ENCODE assay signal across 8 mouse cellular contexts in genomic region chr3:104599296-104600150, GRCm38 (mm10). TPM values are rescaled to one million over a fixed set of nuclear protein-coding genes. Genes with fewer than 3 reads are reported as not detected.
DNase-seq lines count a peak whose midpoint lies in the region; ATAC-seq lines count a peak whose summit lies in the region.

No protein-coding gene starts in this region.

- ATAC-seq in cerebellum, adult (ENCODE audit: insufficient number of reproducible peaks, low FRiP score, low TSS enrichment), result no peak
- peak; percentile 75 for ATAC-seq in lung, embryonic 16.5 days (ENCODE audit: low read depth)
- ATAC-seq in activated CD4-positive, CD25-positive, alpha-beta regulatory T cell, adult 4 months, result no peak
- ATAC-seq in hindbrain, embryonic 16.5 days, result no peak

- peaks cover 21% of the 10 kb centered on the region for H3K4me1 ChIP-seq in lung, embryonic 16.5 days (replicated peaks; ENCODE audit: control insufficient read depth, insufficient read depth, low read length)
- H3K4me1 ChIP-seq in hindbrain, embryonic 16.5 days (ENCODE audit: control insufficient read depth, insufficient read depth, low read depth, low read length), result no peaks in the 10 kb centered on the region; the same call in 1 of the 2 replicates

- WGBS in lung, embryonic 16.5 days, result 38% methylated on average over 20 of the region's 20 CpGs
- 68% methylated on average over 20 of the region's 20 CpGs for WGBS in hindbrain, embryonic 16.5 days

- peak; percentile 24 for DNase-seq in cerebellum, adult 11-12 months
- peak; percentile 75 to 85 for DNase-seq in heart, adult 9 months (ENCODE audit: low spot score in 2 of 2)
- peak; percentile 73 to 83 for DNase-seq in kidney, adult 8-10 months
- no peak for DNase-seq in left cerebral cortex, adult 9 months (ENCODE audit: low spot score in 2 of 2)

- no peaks in the 10 kb centered on the region for H3K9me3 ChIP-seq in lung, embryonic 16.5 days (ENCODE audit: control insufficient read depth, low read length)
- H3K9me3 ChIP-seq in hindbrain, embryonic 16.5 days (ENCODE audit: control insufficient read depth, low read length), result no peaks in the 10 kb centered on the region

- no peaks in the 10 kb centered on the region for H3K27me3 ChIP-seq in lung, embryonic 16.5 days (ENCODE audit: control insufficient read depth, insufficient read depth, low read depth, low read length)
- no peaks in the 10 kb centered on the region for H3K27me3 ChIP-seq in hindbrain, embryonic 16.5 days (replicated peaks; ENCODE audit: control insufficient read depth, insufficient read depth, low read length)

- H3K4me3 ChIP-seq in lung, embryonic 16.5 days (ENCODE audit: low read length), result no peak overlapping the region
- no peak overlapping the region for H3K4me3 ChIP-seq in hindbrain, embryonic 16.5 days (ENCODE audit: low read length)

- H3K9ac ChIP-seq in lung, embryonic 16.5 days (ENCODE audit: low read length), result no peak overlapping the region; the same call in 1 of the 2 replicates
- H3K9ac ChIP-seq in hindbrain, embryonic 16.5 days (ENCODE audit: low read depth, low read length), result no peak overlapping the region

- peak overlapping the region; percentile 58 for H3K27ac ChIP-seq in lung, embryonic 16.5 days (ENCODE audit: low read length)
- no peak overlapping the region for H3K27ac ChIP-seq in hindbrain, embryonic 16.5 days (ENCODE audit: low read depth, low read length)

- H3K4me2 ChIP-seq in lung, embryonic 16.5 days (ENCODE audit: low read depth, low read length), result 0 out of 2 replicates have a peak overlapping the region, but pooled peaks have one; percentile 7
- H3K4me2 ChIP-seq in hindbrain, embryonic 16.5 days (ENCODE audit: low read length), result no peak overlapping the region

- no peaks in the 10 kb centered on the region for H3K36me3 ChIP-seq in lung, embryonic 16.5 days (ENCODE audit: control insufficient read depth, insufficient read depth, low read length)
- no peaks in the 10 kb centered on the region for H3K36me3 ChIP-seq in hindbrain, embryonic 16.5 days (ENCODE audit: control insufficient read depth, insufficient read depth, low read length)

RNA-seq across cellular contexts. Expression of gene Slc16a1, which starts 38.9 kb away (rescaled TPM):
- 28.0 and 28.1 TPM in 2 replicates for polyA plus RNA-seq in lung, embryonic 16.5 days (2015; fragmentation: Nextera tagmentation; extraction: Ambion mirVana)
- 10 to 100 TPM in 1 of 2 experiments, 1 to 10 TPM in 1; 6.7 to 11.2 TPM for polyA plus RNA-seq in activated CD4-positive, CD25-positive, alpha-beta regulatory T cell, adult 4 months (2017; shearing (Covaris generic))
- 12.6 and 12.7 TPM in 2 replicates for polyA plus RNA-seq in hindbrain, embryonic 16.5 days (2015; fragmentation: Nextera tagmentation; extraction: Ambion mirVana)

Comparison
In these comparisons a context has a peak if more than half of its experiments do, and no peak if none do; other contexts are left out.
1. DNase-seq: peak in cerebellum, adult 11-12 months (single experiment), heart, adult 9 months (2 of 2) and kidney, adult 8-10 months (2 of 2); none in left cerebral cortex, adult 9 months (0 of 2).